Mouse (Mus musculus): ENCODE results near the gene Srbd1. TPM values are rescaled to one million over a fixed set of nuclear protein-coding genes. Genes with fewer than 3 reads are reported as not detected.

Srbd1 gene
- polyA plus RNA-seq, 1 experiment from 2014 or later: 6.7 TPM

- H3K4me2 ChIP-seq (ENCODE audit: low read length): no peak overlapping the region
- ATAC-seq (ENCODE audit: insufficient number of reproducible peaks, insufficient read depth, low FRiP score, low read depth): no peak
- no peaks in the 10 kb centered on the region for H3K4me1 ChIP-seq (ENCODE audit: control insufficient read depth in 2 of 2, insufficient read depth in 2 of 2, low read length in 2 of 2)
- 92% methylated on average over 6 of the region's 7 CpGs for WGBS
- H3K4me3 ChIP-seq (ENCODE audit: control insufficient read depth in 1 of 2, insufficient read depth in 1 of 2, low read depth in 1 of 2, low read length in 2 of 2): no peak overlapping the region
- no peaks in the 10 kb centered on the region for H3K36me3 ChIP-seq (ENCODE audit: control insufficient read depth, insufficient read depth, low read length)
- no peak overlapping the region for H3K27ac ChIP-seq (replicated peaks in 1 of 2; ENCODE audit: control insufficient read depth in 1 of 2, insufficient read depth in 1 of 2, low read depth in 2 of 2, low read length in 2 of 2)
- no peaks in the 10 kb centered on the region for H3K27me3 ChIP-seq (ENCODE audit: control insufficient read depth, insufficient read depth, low read length)
- no peak overlapping the region for H3K9ac ChIP-seq (ENCODE audit: low read length)
- H3K9me3 ChIP-seq (ENCODE audit: control insufficient read depth, low read length): no peaks in the 10 kb centered on the region
Observed at GRCm38 (mm10) chr17:86065833-86066232, 79.1 kb downstream of the Srbd1 start.

- 14% methylated on average over 5 of the region's 5 CpGs for WGBS
- no peak overlapping the region for H3K4me3 ChIP-seq (ENCODE audit: control insufficient read depth in 1 of 2, insufficient read depth in 1 of 2, low read depth in 1 of 2, low read length in 2 of 2)
- no peak for ATAC-seq (ENCODE audit: insufficient number of reproducible peaks, insufficient read depth, low FRiP score, low read depth)
Observed at GRCm38 (mm10) chr17:86063461-86063860, 81.5 kb downstream of the Srbd1 start.

GRCm38 (mm10) chr17:86060911-86061310 lies 84.1 kb downstream of the Srbd1 start:
- Histone ChIP-seq H3K36me3 (ENCODE audit: control insufficient read depth, insufficient read depth, low read length) (no peaks in the 10 kb centered on the region), H3K9me3 (ENCODE audit: control insufficient read depth, low read length) (no peaks in the 10 kb centered on the region), H3K9ac (ENCODE audit: low read length) (no peak overlapping the region), H3K27me3 (ENCODE audit: control insufficient read depth, insufficient read depth, low read length) (no peaks in the 10 kb centered on the region), H3K4me1 (ENCODE audit: control insufficient read depth in 2 of 2, insufficient read depth in 2 of 2, low read length in 2 of 2) (no peaks in the 10 kb centered on the region), H3K4me2 (ENCODE audit: low read length) (no peak overlapping the region), H3K4me3 (ENCODE audit: control insufficient read depth in 1 of 2, insufficient read depth in 1 of 2, low read depth in 1 of 2, low read length in 2 of 2) (no peak overlapping the region), H3K27ac (replicated peaks in 1 of 2; ENCODE audit: control insufficient read depth in 1 of 2, insufficient read depth in 1 of 2, low read depth in 2 of 2, low read length in 2 of 2) (no peak overlapping the region)
- ATAC-seq (ENCODE audit: insufficient number of reproducible peaks, insufficient read depth, low FRiP score, low read depth): no peak
- 68% methylated on average over 5 of the region's 5 CpGs for WGBS

More at GRCm38 (mm10) chr17:86063461-86063860, 81.5 kb downstream of the Srbd1 start:
- no peaks in the 10 kb centered on the region for H3K36me3 ChIP-seq (ENCODE audit: control insufficient read depth, insufficient read depth, low read length)
- H3K4me2 ChIP-seq (ENCODE audit: low read length): no peak overlapping the region
- H3K9me3 ChIP-seq (ENCODE audit: control insufficient read depth, low read length): no peaks in the 10 kb centered on the region
- H3K27me3 ChIP-seq (ENCODE audit: control insufficient read depth, insufficient read depth, low read length): no peaks in the 10 kb centered on the region
- H3K27ac ChIP-seq (replicated peaks in 1 of 2; ENCODE audit: control insufficient read depth in 1 of 2, insufficient read depth in 1 of 2, low read depth in 2 of 2, low read length in 2 of 2): no peak overlapping the region
- no peaks in the 10 kb centered on the region for H3K4me1 ChIP-seq (ENCODE audit: control insufficient read depth in 2 of 2, insufficient read depth in 2 of 2, low read length in 2 of 2)
- H3K9ac ChIP-seq (ENCODE audit: low read length): no peak overlapping the region

GRCm38 (mm10) chr17:86040221-86040984 lies 104.6 kb downstream of the Srbd1 start:
- 71% methylated on average over 13 of the region's 13 CpGs for WGBS
- H3K9ac ChIP-seq (ENCODE audit: low read length): no peak overlapping the region
- H3K4me2 ChIP-seq (ENCODE audit: low read length): no peak overlapping the region
- no peak overlapping the region for H3K27ac ChIP-seq (replicated peaks in 1 of 2; ENCODE audit: control insufficient read depth in 1 of 2, insufficient read depth in 1 of 2, low read depth in 2 of 2, low read length in 2 of 2)
- no peak overlapping the region for H3K4me3 ChIP-seq (ENCODE audit: control insufficient read depth in 1 of 2, insufficient read depth in 1 of 2, low read depth in 1 of 2, low read length in 2 of 2)
- no peaks in the 10 kb centered on the region for H3K9me3 ChIP-seq (ENCODE audit: control insufficient read depth, low read length)
- ATAC-seq (ENCODE audit: insufficient number of reproducible peaks, insufficient read depth, low FRiP score, low read depth): no peak
- H3K27me3 ChIP-seq (ENCODE audit: control insufficient read depth, insufficient read depth, low read length): no peaks in the 10 kb centered on the region
- H3K4me1 ChIP-seq (ENCODE audit: control insufficient read depth in 2 of 2, insufficient read depth in 2 of 2, low read length in 2 of 2): peaks cover 9 to 10% of the 10 kb centered on the region in 2 experiments
- H3K36me3 ChIP-seq (ENCODE audit: control insufficient read depth, insufficient read depth, low read length): no peaks in the 10 kb centered on the region

GRCm38 (mm10) chr17:86039741-86040140 lies 105.2 kb downstream of the Srbd1 start:
- H3K4me2 ChIP-seq (ENCODE audit: low read length): no peak overlapping the region

GRCm38 (mm10) chr17:86038211-86038648 lies 106.7 kb downstream of the Srbd1 start:
- peaks cover 9 to 10% of the 10 kb centered on the region in 2 experiments for H3K4me1 ChIP-seq (ENCODE audit: control insufficient read depth in 2 of 2, insufficient read depth in 2 of 2, low read length in 2 of 2)
- 16% methylated on average over 13 of the region's 13 CpGs for WGBS
- H3K36me3 ChIP-seq (ENCODE audit: control insufficient read depth, insufficient read depth, low read length): no peaks in the 10 kb centered on the region
- no peak for ATAC-seq (ENCODE audit: insufficient number of reproducible peaks, insufficient read depth, low FRiP score, low read depth)
- peak overlapping the region; percentile 50 to 61 for H3K27ac ChIP-seq (replicated peaks in 1 of 2; ENCODE audit: control insufficient read depth in 1 of 2, insufficient read depth in 1 of 2, low read depth in 2 of 2, low read length in 2 of 2)
- H3K9ac ChIP-seq (ENCODE audit: low read length): 0 out of 2 replicates have a peak overlapping the region, but pooled peaks have one; percentile 41
- no peak overlapping the region for H3K4me3 ChIP-seq (ENCODE audit: control insufficient read depth in 1 of 2, insufficient read depth in 1 of 2, low read depth in 1 of 2, low read length in 2 of 2)
- no peaks in the 10 kb centered on the region for H3K27me3 ChIP-seq (ENCODE audit: control insufficient read depth, insufficient read depth, low read length)
- H3K4me2 ChIP-seq (ENCODE audit: low read length): peak overlapping the region; percentile 54
- no peaks in the 10 kb centered on the region for H3K9me3 ChIP-seq (ENCODE audit: control insufficient read depth, low read length)

More at GRCm38 (mm10) chr17:86039741-86040140, 105.2 kb downstream of the Srbd1 start:
- H3K27ac ChIP-seq (replicated peaks in 1 of 2; ENCODE audit: control insufficient read depth in 1 of 2, insufficient read depth in 1 of 2, low read depth in 2 of 2, low read length in 2 of 2): no peak overlapping the region
- no peak overlapping the region for H3K9ac ChIP-seq (ENCODE audit: low read length)
- no peak for ATAC-seq (ENCODE audit: insufficient number of reproducible peaks, insufficient read depth, low FRiP score, low read depth)
- H3K27me3 ChIP-seq (ENCODE audit: control insufficient read depth, insufficient read depth, low read length): no peaks in the 10 kb centered on the region
- 83% methylated on average over 3 of the region's 3 CpGs for WGBS
- H3K9me3 ChIP-seq (ENCODE audit: control insufficient read depth, low read length): no peaks in the 10 kb centered on the region
- H3K4me1 ChIP-seq (ENCODE audit: control insufficient read depth in 2 of 2, insufficient read depth in 2 of 2, low read length in 2 of 2): peaks cover 9 to 10% of the 10 kb centered on the region in 2 experiments
- H3K36me3 ChIP-seq (ENCODE audit: control insufficient read depth, insufficient read depth, low read length): no peaks in the 10 kb centered on the region
- H3K4me3 ChIP-seq (ENCODE audit: control insufficient read depth in 1 of 2, insufficient read depth in 1 of 2, low read depth in 1 of 2, low read length in 2 of 2): no peak overlapping the region

GRCm38 (mm10) chr17:86035576-86035975 lies 109.4 kb downstream of the Srbd1 start:
- ATAC-seq (ENCODE audit: insufficient number of reproducible peaks, insufficient read depth, low FRiP score, low read depth): no peak
- peaks cover 9 to 10% of the 10 kb centered on the region in 2 experiments for H3K4me1 ChIP-seq (ENCODE audit: control insufficient read depth in 2 of 2, insufficient read depth in 2 of 2, low read length in 2 of 2)
- 90% methylated on average over 3 of the region's 3 CpGs for WGBS
- H3K9ac ChIP-seq (ENCODE audit: low read length): no peak overlapping the region
- no peak overlapping the region for H3K4me2 ChIP-seq (ENCODE audit: low read length)
- H3K4me3 ChIP-seq (ENCODE audit: control insufficient read depth in 1 of 2, insufficient read depth in 1 of 2, low read depth in 1 of 2, low read length in 2 of 2): no peak overlapping the region
- no peaks in the 10 kb centered on the region for H3K36me3 ChIP-seq (ENCODE audit: control insufficient read depth, insufficient read depth, low read length)
- H3K9me3 ChIP-seq (ENCODE audit: control insufficient read depth, low read length): no peaks in the 10 kb centered on the region
- no peaks in the 10 kb centered on the region for H3K27me3 ChIP-seq (ENCODE audit: control insufficient read depth, insufficient read depth, low read length)
- no peak overlapping the region for H3K27ac ChIP-seq (replicated peaks in 1 of 2; ENCODE audit: control insufficient read depth in 1 of 2, insufficient read depth in 1 of 2, low read depth in 2 of 2, low read length in 2 of 2)
